Mouse (Mus musculus): ENCODE results near the gene Mrpl17.
"Not testable (repeated sequence)": the region's sequence is repeated elsewhere in the genome, so short reads cannot be mapped to it uniquely, and the experiment has no call there.

Mrpl17 gene

GRCm38 (mm10) chr7:105810877-105811489, at the start of gene Mrpl17:
TSS of gene Mrpl17 (minus strand) at chr7:105811099.
- peak; percentile 99 to 100 for DNase-seq

- DNase-seq = not testable (repeated sequence)
Measured at GRCm38 (mm10) chr7:105855718-105856560, 45.0 kb upstream of the Mrpl17 start.

- no peak for DNase-seq
Measured at GRCm38 (mm10) chr7:105824281-105824680, 13.4 kb upstream of the Mrpl17 start.

- DNase-seq = peak in 1 of 2 experiments; percentile 23
Measured at GRCm38 (mm10) chr7:105818483-105818882, 7.6 kb upstream of the Mrpl17 start.

- DNase-seq = no peak
Measured at GRCm38 (mm10) chr7:105816736-105817135, 5.8 kb upstream of the Mrpl17 start.

GRCm38 (mm10) chr7:105813326-105813725, 2.4 kb upstream of the Mrpl17 start:
- no peak for DNase-seq

GRCm38 (mm10) chr7:105812566-105812965, 1.7 kb upstream of the Mrpl17 start:
- peak in 1 of 2 experiments; percentile 20 for DNase-seq

- no peak for DNase-seq
Measured at GRCm38 (mm10) chr7:105811516-105811915, 617 bp upstream of the Mrpl17 start.

- DNase-seq = no peak
Measured at GRCm38 (mm10) chr7:105810280-105810876, 521 bp downstream of the Mrpl17 start.

GRCm38 (mm10) chr7:105809836-105810235, 1.1 kb downstream of the Mrpl17 start:
- DNase-seq = no peak

GRCm38 (mm10) chr7:105808385-105808784, 2.5 kb downstream of the Mrpl17 start:
- DNase-seq = peak; percentile 23 to 58

GRCm38 (mm10) chr7:105806716-105807115, 4.2 kb downstream of the Mrpl17 start:
- no peak for DNase-seq

GRCm38 (mm10) chr7:105806125-105806524, 4.8 kb downstream of the Mrpl17 start:
- no peak for DNase-seq

- no peak for DNase-seq
Measured at GRCm38 (mm10) chr7:105803428-105803827, 7.5 kb downstream of the Mrpl17 start.

- no peak for DNase-seq
Measured at GRCm38 (mm10) chr7:105802771-105803170, 8.1 kb downstream of the Mrpl17 start.

GRCm38 (mm10) chr7:105802312-105802711, 8.6 kb downstream of the Mrpl17 start:
- DNase-seq = no peak

- no peak for DNase-seq
Measured at GRCm38 (mm10) chr7:105796972-105797371, 13.9 kb downstream of the Mrpl17 start.

GRCm38 (mm10) chr7:105795759-105796366, 15.0 kb downstream of the Mrpl17 start:
- DNase-seq = no peak

GRCm38 (mm10) chr7:105793701-105794100, 17.2 kb downstream of the Mrpl17 start:
- peak in 1 of 2 experiments; percentile 26 for DNase-seq

- no peak for DNase-seq
Measured at GRCm38 (mm10) chr7:105791147-105791546, 19.8 kb downstream of the Mrpl17 start.

GRCm38 (mm10) chr7:105787285-105788140, 23.4 kb downstream of the Mrpl17 start, which contains the start of gene Dchs1:
TSS of gene Dchs1 (minus strand) at chr7:105787654.
- DNase-seq = peak in 1 of 2 experiments; percentile 55

Measured in kidney, postnatal 36 days (tissue).